12 mouse cellular contexts compared by ENCODE assay signal in the genomic region with DNA sequence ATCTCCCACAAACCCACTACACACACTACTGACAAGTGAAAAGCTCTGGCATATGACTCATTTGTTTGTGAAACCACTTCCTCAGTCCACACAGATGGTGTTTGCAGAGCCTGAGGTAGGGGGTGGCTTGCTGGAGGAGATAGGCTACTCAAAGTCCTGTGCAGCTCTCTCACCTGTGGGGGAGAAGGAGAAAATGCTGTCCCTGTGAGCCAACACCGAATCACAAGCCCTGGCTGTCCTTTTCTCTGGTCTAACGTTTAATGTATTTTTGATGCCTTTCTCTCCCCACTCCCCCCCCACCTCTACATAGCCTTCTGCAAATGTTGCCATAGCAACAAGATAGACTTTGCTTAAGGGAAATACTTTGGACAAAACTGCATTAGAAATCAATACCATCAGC.
DNase-seq lines count a peak whose midpoint lies in the region; ATAC-seq and TF ChIP-seq lines count a peak whose summit lies in the region.
"Had no signal": no experiment of that assay in that cellular context is flagged by ENCODE, and none has a peak within 500 bp of the region (broad histone marks: within the 10 kb centered on the region; RNA-seq: fewer than 3 reads in every experiment).

No protein-coding gene starts in this region.

- intact Hi-C loops in heart, postnatal 36 days (cut with DNase I) = no loop called here

- no peaks in the 10 kb centered on the region for H3K27me3 ChIP-seq in hindbrain, embryonic 11.5 days (ENCODE audit: control insufficient read depth, insufficient read depth, low read length)
- no peaks in the 10 kb centered on the region for H3K27me3 ChIP-seq in hindbrain, embryonic 10.5 days (ENCODE audit: insufficient read depth, poor library complexity, severe bottlenecking)
- no peaks in the 10 kb centered on the region for H3K27me3 ChIP-seq in forebrain, postnatal 0 days (ENCODE audit: insufficient read depth, low read length)
- H3K27me3 ChIP-seq: intestine, embryonic 15.5 days had no signal

- H3K9me3 ChIP-seq in hindbrain, embryonic 11.5 days (ENCODE audit: control insufficient read depth, low read length) = no peaks in the 10 kb centered on the region
- no peaks in the 10 kb centered on the region for H3K9me3 ChIP-seq in hindbrain, embryonic 10.5 days
- no peaks in the 10 kb centered on the region for H3K9me3 ChIP-seq in forebrain, postnatal 0 days (ENCODE audit: low read length)
- H3K9me3 ChIP-seq: intestine, embryonic 15.5 days had no signal

- WGBS in hindbrain, embryonic 11.5 days = 47% methylated on average over 2 of the region's 2 CpGs
- 58% methylated on average over 2 of the region's 2 CpGs for WGBS in hindbrain, embryonic 10.5 days
- 50% methylated on average over 2 of the region's 2 CpGs for WGBS in forebrain, postnatal 0 days

- no peak for DNase-seq in hindbrain, embryonic 11.5 days (ENCODE audit: low spot score)
- DNase-seq in hindbrain, embryonic 10.5 days (ENCODE audit: low spot score) = no peak
- peak; percentile 52 for DNase-seq in forebrain, postnatal 0 days
- DNase-seq in layer of hippocampus, adult 9-11 months = peak; percentile 42
- DNase-seq in retina, embryonic 14.5 days (ENCODE audit: low spot score) = peak; percentile 3
- no peak for DNase-seq in testis, postnatal 10 days (ENCODE audit: low spot score)
- DNase-seq in heart, postnatal 36 days = no peak
- no peak for DNase-seq in heart, postnatal 4 days
- DNase-seq: adrenal gland, postnatal 14 days; B cell, adult 2 months; liver, postnatal 0 days had no signal

- no peak overlapping the region for H3K4me2 ChIP-seq in hindbrain, embryonic 11.5 days (replicated peaks; ENCODE audit: low read depth, low read length)
- H3K4me2 ChIP-seq in forebrain, postnatal 0 days (ENCODE audit: low read depth) = no peak overlapping the region
- H3K4me2 ChIP-seq: intestine, embryonic 15.5 days had no signal

- H3K4me3 ChIP-seq in hindbrain, embryonic 11.5 days (ENCODE audit: low read depth, low read length) = no peak overlapping the region
- H3K4me3 ChIP-seq in hindbrain, embryonic 10.5 days = no peak overlapping the region
- H3K4me3 ChIP-seq in forebrain, postnatal 0 days (ENCODE audit: low read depth, low read length) = no peak overlapping the region
- H3K4me3 ChIP-seq: intestine, embryonic 15.5 days had no signal

- no peak overlapping the region for H3K27ac ChIP-seq in hindbrain, embryonic 11.5 days (ENCODE audit: low read depth, low read length)
- H3K27ac ChIP-seq in hindbrain, embryonic 10.5 days = no peak overlapping the region
- no peak overlapping the region for H3K27ac ChIP-seq in forebrain, postnatal 0 days (ENCODE audit: low read depth, low read length)
- H3K27ac ChIP-seq: intestine, embryonic 15.5 days had no signal

- H3K4me1 ChIP-seq in hindbrain, embryonic 11.5 days (replicated peaks; ENCODE audit: control insufficient read depth, insufficient read depth, low read length) = no peaks in the 10 kb centered on the region
- no peaks in the 10 kb centered on the region for H3K4me1 ChIP-seq in hindbrain, embryonic 10.5 days (replicated peaks)
- no peaks in the 10 kb centered on the region for H3K4me1 ChIP-seq in forebrain, postnatal 0 days (ENCODE audit: insufficient read depth)
- H3K4me1 ChIP-seq: intestine, embryonic 15.5 days had no signal

- TF ChIP-seq CTCF in forebrain, postnatal 0 days (IDR thresholded peaks at IDR 0.05; ENCODE audit: low read depth) = no peak

- no peak overlapping the region for H3K9ac ChIP-seq in hindbrain, embryonic 11.5 days (ENCODE audit: low read depth, low read length)
- H3K9ac ChIP-seq in forebrain, postnatal 0 days = no peak overlapping the region
- H3K9ac ChIP-seq: intestine, embryonic 15.5 days; liver, postnatal 0 days had no signal

- H3K36me3 ChIP-seq in hindbrain, embryonic 11.5 days (ENCODE audit: control insufficient read depth, insufficient read depth, low read length) = no peaks in the 10 kb centered on the region
- no peaks in the 10 kb centered on the region for H3K36me3 ChIP-seq in hindbrain, embryonic 10.5 days
- H3K36me3 ChIP-seq in forebrain, postnatal 0 days (ENCODE audit: insufficient read depth) = no peaks in the 10 kb centered on the region
- H3K36me3 ChIP-seq: intestine, embryonic 15.5 days had no signal

- ATAC-seq in hindbrain, embryonic 11.5 days (ENCODE audit: low FRiP score) = peak; percentile 40
- ATAC-seq in forebrain, postnatal 0 days = peak; percentile 76
- ATAC-seq: intestine, embryonic 15.5 days; liver, postnatal 0 days had no signal

Comparison
In these comparisons a context has a peak if more than half of its experiments do, and no peak if none do; other contexts are left out.
1. DNase-seq: peak in forebrain, postnatal 0 days (single experiment), layer of hippocampus, adult 9-11 months (single experiment) and retina, embryonic 14.5 days (single experiment); none in hindbrain, embryonic 11.5 days (single experiment), hindbrain, embryonic 10.5 days (single experiment), testis, postnatal 10 days (single experiment), heart, postnatal 36 days (0 of 2) and heart, postnatal 4 days (single experiment).